Mouse (Mus musculus) kidney, adult 2 months (tissue): ENCODE results near the gene Actg2. TPM values are rescaled to one million over a fixed set of nuclear protein-coding genes. Genes with fewer than 3 reads are reported as not detected.

ENCODE experiments used
- DNase-seq: peaks from one replicate; pipeline ENCODE4 v3.0.0; 2021
- H3K27ac ChIP-seq: fragments of 200-500 bp; 2 replicates; pipeline ENCODE4 v1.5.1; 2012; ENCODE audit warnings: low read depth, low read length, control low read depth, inconsistent platforms; ENCODE audit not compliant: insufficient read depth
- H3K27me3 ChIP-seq: fragments of 200-500 bp; replicated peaks from 2 replicates; pipeline ENCODE4 v1.6.1; 2012; ENCODE audit warnings: mild to moderate bottlenecking, moderate library complexity, low read length, inconsistent platforms; ENCODE audit not compliant: control insufficient read depth, insufficient read depth
- H3K36me3 ChIP-seq: fragments of 200-500 bp; 2 replicates; pipeline ENCODE4 v1.6.1; 2012; ENCODE audit warnings: mild to moderate bottlenecking, moderate library complexity, low read length, inconsistent platforms; ENCODE audit not compliant: control insufficient read depth, insufficient read depth
- H3K4me1 ChIP-seq: fragments of 200-500 bp; 2 replicates; pipeline ENCODE4 v1.6.1; 2011; ENCODE audit warnings: low read length; ENCODE audit not compliant: control insufficient read depth, insufficient read depth
- H3K4me3 ChIP-seq: fragments of 200-500 bp; 2 replicates; pipeline ENCODE4 v1.5.1; 2011; ENCODE audit warnings: mild to moderate bottlenecking, low read depth, low read length, control low read depth; ENCODE audit not compliant: insufficient read depth
- CTCF ChIP-seq: fragments of 200-500 bp; conservative IDR thresholded peaks from 2 replicates; pipeline ENCODE4 v1.5.1; 2011; ENCODE audit warnings: low read depth, mild to moderate bottlenecking, control low read depth, low read length, moderate library complexity, mixed read lengths; ENCODE audit not compliant: insufficient read depth, insufficient read length
- POLR2A ChIP-seq: fragments of 200-500 bp; IDR thresholded peaks from one replicate; pipeline ENCODE4 v1.6.1; 2011; ENCODE audit warnings: low read depth, low read length, control low read depth
- WGBS: fragments of 180-500 bp; shearing (Covaris S2); methylation state at CpG from one replicate; pipeline ENCODE4 v1.1.7; 2018; 5-methylcytosine and 5-hydroxymethylcytosine counted together
- polyA plus RNA-seq: library from polyadenylated mRNA; depleted of rRNA; stranded (reverse); fragments of >200 nt; gene quantifications from 2 replicates; pipeline ENCODE4 v1.2.3, GENCODE M21; 2012

The Actg2 gene
- polyA plus RNA-seq, 1 experiment: 2.0 TPM

DNA sequence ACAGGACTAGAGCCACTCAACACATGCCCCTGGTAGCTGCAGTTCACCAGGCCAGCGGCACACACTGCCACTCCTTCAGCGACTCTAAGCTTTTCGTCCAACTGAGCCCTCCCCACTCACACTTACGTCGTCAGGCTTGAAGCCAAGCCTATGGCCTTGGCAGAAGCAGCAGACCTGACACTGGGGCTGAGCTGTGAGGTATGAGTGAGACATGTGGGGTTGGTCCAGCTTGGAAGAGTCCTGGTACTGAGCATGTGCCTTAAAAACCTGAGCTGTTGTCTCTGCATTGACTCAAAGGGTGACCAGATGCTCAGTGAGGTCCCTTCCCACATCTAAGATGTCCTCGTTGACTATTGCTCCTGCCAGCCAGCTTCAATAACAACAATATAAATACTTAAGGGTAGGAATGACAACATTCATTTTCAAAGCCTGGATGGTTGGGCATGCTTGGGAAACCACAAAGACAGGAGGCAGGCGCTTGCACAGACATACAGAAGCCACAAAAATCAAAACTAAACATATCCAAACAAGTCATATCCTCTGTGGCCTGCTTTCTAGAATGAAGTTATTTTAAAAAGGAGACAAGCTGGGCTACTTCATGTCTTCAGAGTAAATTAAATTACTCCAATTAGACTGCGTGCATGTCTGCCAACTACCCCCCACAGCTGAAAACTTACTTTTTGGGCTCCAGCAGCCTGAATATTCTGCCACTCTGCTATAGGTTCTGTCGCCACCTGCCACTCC is 39.9 kb downstream of the Actg2 start:
- Histone ChIP-seq H3K4me3 (no peak overlapping the region), H3K27ac (no peak overlapping the region), H3K36me3 (no peaks in the 10 kb centered on the region), H3K4me1 (peaks cover 5% of the 10 kb centered on the region), H3K27me3 (no peaks in the 10 kb centered on the region)
- 71% methylated on average over 9 of the region's 9 CpGs for WGBS
- TF ChIP-seq CTCF (no peak), POLR2A (no peak)
- DNase-seq: no peak

DNA sequence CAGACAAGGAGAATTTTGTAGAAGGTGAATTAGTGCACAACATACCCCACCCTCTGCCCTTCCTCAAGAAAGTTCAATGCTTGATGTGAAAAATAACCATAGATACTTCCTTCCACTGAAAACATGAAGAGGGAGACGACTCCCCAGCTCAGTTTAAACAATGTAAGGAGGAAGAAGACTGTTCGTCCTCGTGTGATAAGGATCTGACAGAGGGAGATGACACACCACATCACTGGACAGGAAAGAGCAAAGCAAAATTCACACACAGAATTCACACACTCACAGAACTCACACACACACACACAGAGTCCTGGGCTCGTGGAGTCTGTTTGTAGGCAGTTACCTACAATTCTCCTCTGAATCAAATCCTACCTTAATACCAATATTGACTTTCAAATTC is 45.4 kb downstream of the Actg2 start:
- H3K4me3 ChIP-seq: no peak overlapping the region
- TF ChIP-seq POLR2A: no peak
- no peak for TF ChIP-seq CTCF
- no peak overlapping the region for H3K27ac ChIP-seq
- H3K27me3 ChIP-seq: no peaks in the 10 kb centered on the region
- peaks cover 2% of the 10 kb centered on the region; the same call in 1 of the 2 replicates for H3K36me3 ChIP-seq
- 71% methylated on average over 4 of the region's 4 CpGs for WGBS
- no peaks in the 10 kb centered on the region for H3K4me1 ChIP-seq
- DNase-seq: no peak

- no peak overlapping the region for H3K4me3 ChIP-seq
- no peaks in the 10 kb centered on the region for H3K27me3 ChIP-seq
- peaks cover 2% of the 10 kb centered on the region; the same call in 1 of the 2 replicates for H3K36me3 ChIP-seq
- no peak overlapping the region for H3K27ac ChIP-seq
- DNase-seq: no peak
- no peak for TF ChIP-seq CTCF
- no peak for TF ChIP-seq POLR2A
- 82% methylated on average over 5 of the region's 5 CpGs for WGBS
- H3K4me1 ChIP-seq: no peaks in the 10 kb centered on the region
These were observed 47.9 kb downstream of the Actg2 start for GRCm38 (mm10) chr6:83488200-83488599.

DNA sequence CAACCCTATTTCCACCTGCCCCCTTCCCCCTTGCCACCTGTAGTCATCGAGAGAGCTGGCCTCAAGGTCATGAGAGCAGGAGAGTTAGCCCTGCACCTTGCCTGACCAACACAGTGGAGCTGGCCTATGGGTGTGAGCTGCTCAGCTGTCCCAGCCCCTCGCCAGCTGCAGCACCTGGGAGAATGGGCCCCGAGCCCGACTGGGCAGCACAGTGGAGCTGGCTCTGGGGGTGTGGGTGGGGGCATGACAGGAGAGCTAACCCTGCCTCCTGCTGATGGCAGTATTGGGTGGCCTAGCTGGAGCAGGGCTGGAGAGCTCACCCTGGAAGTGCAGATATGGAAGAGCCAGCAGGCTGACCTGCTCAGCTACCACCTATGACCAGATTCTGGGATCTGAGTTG is 48.8 kb downstream of the Actg2 start:
- TF ChIP-seq POLR2A (no peak), CTCF (no peak)
- peaks cover 2% of the 10 kb centered on the region; the same call in 1 of the 2 replicates for H3K36me3 ChIP-seq
- DNase-seq: no peak

DNA sequence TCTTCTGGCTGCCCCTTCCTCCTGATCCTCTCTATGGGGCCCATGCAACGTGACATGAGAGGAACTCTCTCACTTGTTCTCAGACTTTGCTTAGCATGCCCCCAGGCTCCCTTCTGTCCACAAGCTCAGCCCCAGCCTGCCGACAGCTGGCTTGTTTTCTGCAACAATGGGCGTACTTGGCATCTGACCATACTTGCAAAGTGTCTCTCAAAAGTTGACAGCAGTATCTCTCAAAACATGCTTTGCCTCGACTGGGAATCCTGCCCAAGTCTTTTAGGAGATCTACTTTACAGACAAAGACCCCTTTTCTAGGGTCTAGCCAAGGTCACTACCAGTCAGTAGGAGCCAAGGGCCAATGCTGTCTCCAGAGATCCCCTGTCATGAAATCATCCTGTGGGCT is 50.2 kb downstream of the Actg2 start:
- H3K4me3 ChIP-seq: no peak overlapping the region
- no peak for TF ChIP-seq POLR2A
- TF ChIP-seq CTCF: no peak
- DNase-seq: no peak
- peaks cover 7% of the 10 kb centered on the region for H3K4me1 ChIP-seq
- WGBS: 79% methylated on average over 4 of the region's 4 CpGs
- H3K36me3 ChIP-seq: peaks cover 2% of the 10 kb centered on the region; the same call in 1 of the 2 replicates
- H3K27ac ChIP-seq: no peak overlapping the region
- H3K27me3 ChIP-seq: no peaks in the 10 kb centered on the region

More for the DNA sequence above, 48.8 kb downstream of the Actg2 start:
- 84% methylated on average over 4 of the region's 4 CpGs for WGBS
- no peak overlapping the region for H3K4me3 ChIP-seq
- H3K27me3 ChIP-seq: no peaks in the 10 kb centered on the region
- peaks cover 2% of the 10 kb centered on the region for H3K4me1 ChIP-seq
- no peak overlapping the region for H3K27ac ChIP-seq

- H3K36me3 ChIP-seq: no peaks in the 10 kb centered on the region
These were observed 52.3 kb downstream of the Actg2 start for GRCm38 (mm10) chr6:83483776-83484175.

DNA sequence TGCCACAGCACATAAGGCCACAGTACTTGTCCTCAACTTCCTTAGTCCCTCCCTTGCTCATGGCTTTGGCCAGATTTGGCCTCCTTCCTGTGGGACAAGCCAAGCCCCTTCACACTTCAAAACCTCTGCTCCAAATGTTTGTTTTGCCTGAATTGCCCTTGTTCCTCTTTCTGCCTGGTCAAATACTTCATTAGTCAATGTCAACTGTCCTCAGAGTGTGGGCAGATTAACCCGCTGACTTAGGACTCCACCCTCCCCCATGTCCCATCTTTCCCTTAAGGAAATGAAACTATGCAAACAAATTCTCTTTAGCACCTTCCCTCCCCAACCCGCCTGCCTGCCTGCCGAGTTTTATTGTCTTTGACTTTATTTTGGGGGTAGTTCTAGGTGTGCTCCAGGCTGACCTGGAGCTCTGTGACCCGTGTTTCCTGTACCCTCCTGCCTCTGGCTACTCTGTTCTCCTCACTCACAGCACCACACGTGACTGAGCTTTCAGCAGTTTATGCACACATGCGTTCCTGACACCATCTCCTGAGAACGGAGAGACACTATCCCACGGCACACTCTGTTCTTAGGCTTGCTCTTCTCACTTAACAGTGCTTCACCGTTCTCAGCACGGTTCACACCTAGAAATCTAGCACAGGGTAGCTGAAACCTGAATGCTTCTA is 53.5 kb downstream of the Actg2 start:
- peak overlapping the region; percentile 42 for H3K27ac ChIP-seq
- TF ChIP-seq CTCF (no peak), POLR2A (no peak)
- peak; percentile 69 for DNase-seq
- H3K27me3 ChIP-seq: no peaks in the 10 kb centered on the region
- no peaks in the 10 kb centered on the region for H3K36me3 ChIP-seq
- 23% methylated on average over 10 of the region's 10 CpGs for WGBS
- H3K4me3 ChIP-seq: no peak overlapping the region
- H3K4me1 ChIP-seq: peaks cover 7% of the 10 kb centered on the region

More at GRCm38 (mm10) chr6:83483776-83484175, 52.3 kb downstream of the Actg2 start:
- Histone ChIP-seq H3K27ac (no peak overlapping the region), H3K27me3 (no peaks in the 10 kb centered on the region), H3K4me1 (peaks cover 7% of the 10 kb centered on the region), H3K4me3 (no peak overlapping the region)
- WGBS: 93% methylated on average over 7 of the region's 7 CpGs
- no peak for DNase-seq
- TF ChIP-seq POLR2A: no peak
- no peak for TF ChIP-seq CTCF
